Mouse (Mus musculus) stomach, postnatal 0 days (tissue): ENCODE measurements around the gene Itga3. TPM values are rescaled to one million over a fixed set of nuclear protein-coding genes. Genes with fewer than 3 reads are reported as not detected.

Experiments
- ATAC-seq: fragments of 200-750 bp; cut with Nextera tagmentation; 2 replicates; pipeline ENCODE4 v1.8.0; 2017; ENCODE audit not compliant: low FRiP score, low TSS enrichment
- DNase-seq: peaks from one replicate; pipeline ENCODE4 v3.0.0-alpha.2; 2016; ENCODE audit warnings: low spot score
- H3K27ac ChIP-seq: fragments of 300-500 bp; sonication (generic); replicated peaks from 2 replicates; pipeline ENCODE4 v1.5.1; 2014; ENCODE audit warnings: mild to moderate bottlenecking, control low read depth
- H3K27me3 ChIP-seq: fragments of 300-500 bp; sonication (generic); 2 replicates; pipeline ENCODE4 v1.6.1; 2014; ENCODE audit warnings: low read length; ENCODE audit not compliant: control insufficient read depth, insufficient read depth
- H3K36me3 ChIP-seq: fragments of 300-500 bp; sonication (generic); 2 replicates; pipeline ENCODE4 v1.6.1; 2014; ENCODE audit warnings: low read length, mixed read lengths; ENCODE audit not compliant: control insufficient read depth, insufficient read depth
- H3K4me1 ChIP-seq: fragments of 300-500 bp; sonication (generic); replicated peaks from 2 replicates; pipeline ENCODE4 v1.6.1; 2014; ENCODE audit warnings: antibody characterized with exemption; ENCODE audit not compliant: control insufficient read depth, insufficient read depth
- H3K4me2 ChIP-seq: fragments of 300-500 bp; sonication (generic); replicated peaks from 2 replicates; pipeline ENCODE4 v1.6.1; 2014; ENCODE audit warnings: low read depth, mild to moderate bottlenecking, control low read depth, moderate library complexity
- H3K4me3 ChIP-seq: fragments of 300-500 bp; sonication (generic); 2 replicates; pipeline ENCODE4 v1.5.1; 2014; ENCODE audit warnings: low read depth, low read length, control low read depth
- H3K9ac ChIP-seq: fragments of 300-500 bp; sonication (generic); 2 replicates; pipeline ENCODE4 v1.6.1; 2014; ENCODE audit warnings: mild to moderate bottlenecking, low read length, control low read depth, mixed read lengths
- H3K9me3 ChIP-seq: fragments of 300-500 bp; sonication (generic); 2 replicates; pipeline ENCODE4 v1.6.1; 2016; ENCODE audit warnings: low read length; ENCODE audit not compliant: control insufficient read depth
- CTCF ChIP-seq: IDR thresholded peaks from 2 replicates; pipeline ENCODE4 v1.5.1; 2016; ENCODE audit warnings: antibody characterized with exemption, low read depth, mild to moderate bottlenecking, moderate library complexity
- EP300 ChIP-seq: optimal IDR thresholded peaks from 2 replicates; pipeline ENCODE3; 2016; ENCODE audit warnings: antibody characterized with exemption
- WGBS: fragments of 180-500 bp; shearing (Covaris S2); extraction: QIAGEN DNeasy Blood & Tissue Kit; methylation state at CpG from one replicate; pipeline ENCODE4 v1.1.7; 2014; 5-methylcytosine and 5-hydroxymethylcytosine counted together
- polyA plus RNA-seq: library from polyadenylated mRNA; unstranded; fragments of >200 nt; fragmentation: Nextera tagmentation; extraction: Ambion mirVana; gene quantifications from 2 replicates; pipeline ENCODE4 v1.2.1, GENCODE M21; 2015

The Itga3 gene
- polyA plus RNA-seq = 15.6 and 17.0 TPM in 2 replicates

DNA sequence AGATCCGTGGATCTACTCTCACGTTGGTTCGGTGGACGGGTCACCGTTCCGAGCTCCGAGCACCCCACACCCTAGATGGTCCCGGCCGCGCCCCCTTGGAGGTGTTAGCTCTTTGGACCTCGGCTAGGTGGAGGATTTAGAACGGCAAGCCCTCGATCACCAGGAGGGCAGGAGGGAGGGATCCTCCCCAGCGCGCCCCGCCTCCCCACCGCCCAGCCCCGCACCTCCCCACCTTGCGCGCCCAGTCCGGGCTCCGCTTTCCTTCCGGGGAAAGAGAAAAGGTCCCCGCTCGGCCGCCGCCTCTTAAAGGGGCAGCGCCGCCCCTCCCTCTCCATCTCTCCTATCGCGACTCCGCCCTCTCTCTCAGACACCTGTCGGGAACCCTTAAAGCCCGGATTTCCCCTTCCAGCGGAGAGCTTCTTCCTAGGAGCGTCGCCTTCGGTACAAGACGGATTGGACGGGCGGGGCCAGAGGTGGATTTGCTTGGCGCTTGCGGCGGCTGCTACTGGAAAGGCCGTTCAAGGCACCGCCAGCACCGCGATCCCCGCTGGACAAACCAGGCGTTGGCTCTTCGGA, at the start of gene Itga3:
Gene Itga3 (minus strand): TSS at position 266 of the 576 bp plus-strand sequence.
- Histone ChIP-seq H3K27me3 (no peaks in the 10 kb centered on the region), H3K4me2 (peak within 1 kb of the TSS; percentile 85), H3K4me1 (peaks cover 12% of the 10 kb centered on the region), H3K9ac (peak within 1 kb of the TSS; percentile 80), H3K4me3 (peak within 1 kb of the TSS; percentile 67), H3K9me3 (no peaks in the 10 kb centered on the region), H3K27ac (peak within 1 kb of the TSS; percentile 92), H3K36me3 (no peaks in the 10 kb centered on the region)
- TF ChIP-seq CTCF (no peak), EP300 (no peak)
- WGBS = under 1% methylated on average over 41 of the region's 51 CpGs
- ATAC-seq = peak; percentile 70
- peak; percentile 91 for DNase-seq

GRCm38 (mm10) chr11:95125366-95125948, 48.9 kb upstream of the Itga3 start:
- DNase-seq (no peak), ATAC-seq (no peak)
- Histone ChIP-seq H3K27me3 (peaks cover 3% of the 10 kb centered on the region; the same call in 1 of the 2 replicates), H3K4me2 (no peak overlapping the region), H3K36me3 (no peaks in the 10 kb centered on the region), H3K4me1 (peaks cover 6% of the 10 kb centered on the region; the same call in 1 of the 2 replicates), H3K4me3 (no peak overlapping the region), H3K9ac (no peak overlapping the region), H3K27ac (no peak overlapping the region), H3K9me3 (no peaks in the 10 kb centered on the region)
- 42% methylated on average over 7 of the region's 7 CpGs for WGBS
- TF ChIP-seq CTCF = no peak
- TF ChIP-seq EP300 = no peak

GRCm38 (mm10) chr11:95122100-95122489, 45.5 kb upstream of the Itga3 start:
- no peak overlapping the region for H3K9ac ChIP-seq
- H3K4me2 ChIP-seq = peak overlapping the region; percentile 59
- no peak for TF ChIP-seq EP300
- TF ChIP-seq CTCF = no peak
- no peak overlapping the region for H3K27ac ChIP-seq
- H3K4me1 ChIP-seq = peaks cover 9% of the 10 kb centered on the region; the same call in 1 of the 2 replicates
- no peak for ATAC-seq
- no peaks in the 10 kb centered on the region for H3K9me3 ChIP-seq
- peak overlapping the region; percentile 40; the same call in 1 of the 2 replicates for H3K4me3 ChIP-seq
- no peak for DNase-seq
- 63% methylated on average over 6 of the region's 6 CpGs for WGBS
- peaks cover 8% of the 10 kb centered on the region; the same call in 1 of the 2 replicates for H3K27me3 ChIP-seq
- no peaks in the 10 kb centered on the region for H3K36me3 ChIP-seq

DNA sequence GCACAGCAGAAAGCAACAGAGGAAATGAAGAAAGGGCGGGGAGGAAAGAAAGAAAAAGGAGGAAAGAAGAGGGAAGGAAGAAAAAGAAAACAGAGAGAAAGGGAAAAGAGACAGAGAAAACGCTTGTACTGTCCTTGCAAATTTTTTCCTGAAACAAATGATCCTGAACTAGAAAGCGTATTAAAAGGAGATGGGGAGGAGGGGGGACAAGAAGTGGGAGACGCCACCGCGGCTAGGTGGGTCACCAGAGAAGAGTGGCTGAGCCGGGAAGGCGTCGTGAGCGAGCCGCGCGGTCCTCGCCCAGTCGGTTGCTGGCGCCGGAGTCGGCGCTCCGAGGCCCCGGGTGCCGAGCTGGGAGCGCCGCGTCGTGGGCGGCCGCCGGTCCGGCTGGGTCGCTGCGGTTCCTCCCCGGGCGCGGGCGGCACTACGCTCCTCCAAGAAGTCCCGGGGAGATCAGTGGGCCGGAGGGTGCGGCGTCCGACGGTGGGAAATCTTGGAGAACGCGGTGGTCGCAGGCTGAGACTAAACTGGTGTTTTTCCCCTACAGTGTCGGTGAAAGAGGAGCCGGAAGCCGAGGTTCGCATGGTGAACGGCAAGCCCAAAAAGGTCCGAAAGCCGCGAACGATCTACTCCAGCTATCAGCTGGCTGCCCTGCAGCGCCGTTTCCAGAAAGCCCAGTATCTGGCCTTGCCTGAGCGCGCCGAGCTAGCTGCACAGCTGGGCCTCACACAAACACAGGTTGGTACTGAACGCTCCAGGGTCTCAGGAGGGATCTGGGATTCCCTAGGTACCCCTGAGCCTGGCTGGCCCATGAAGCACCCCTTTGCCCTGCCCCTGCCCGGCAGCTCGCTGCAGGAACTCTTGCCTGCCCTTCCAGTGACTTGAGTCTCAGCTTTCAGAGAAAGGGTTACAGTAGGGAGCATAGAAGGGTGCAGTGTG, 44.8 kb upstream of the Itga3 start:
- H3K4me3 ChIP-seq = peak overlapping the region; percentile 40
- H3K4me1 ChIP-seq = peaks cover 5% of the 10 kb centered on the region; the same call in 1 of the 2 replicates
- no peak for ATAC-seq
- H3K27ac ChIP-seq = no peak overlapping the region
- TF ChIP-seq EP300 (no peak), CTCF (no peak)
- no peaks in the 10 kb centered on the region for H3K36me3 ChIP-seq
- peak overlapping the region; percentile 59 for H3K4me2 ChIP-seq
- H3K9ac ChIP-seq = peak overlapping the region; percentile 53
- H3K27me3 ChIP-seq = peaks cover 8% of the 10 kb centered on the region; the same call in 1 of the 2 replicates
- no peaks in the 10 kb centered on the region for H3K9me3 ChIP-seq
- WGBS = 6% methylated on average over 63 of the region's 63 CpGs
- DNase-seq = no peak

- WGBS = 2% methylated on average over 21 of the region's 21 CpGs
- ATAC-seq (no peak), DNase-seq (no peak)
- Histone ChIP-seq H3K4me3 (peak overlapping the region; percentile 40), H3K4me2 (peak overlapping the region; percentile 59), H3K27me3 (peaks cover 8% of the 10 kb centered on the region; the same call in 1 of the 2 replicates), H3K9ac (peak overlapping the region; percentile 38; the same call in 1 of the 2 replicates), H3K9me3 (no peaks in the 10 kb centered on the region), H3K27ac (no peak overlapping the region), H3K36me3 (no peaks in the 10 kb centered on the region), H3K4me1 (peaks cover 3% of the 10 kb centered on the region; the same call in 1 of the 2 replicates)
- TF ChIP-seq EP300 = no peak
- TF ChIP-seq CTCF = no peak
These were observed 44.0 kb upstream of the Itga3 start for GRCm38 (mm10) chr11:95120633-95121020.
